Mouse (Mus musculus) forebrain, postnatal 0 days (tissue): ENCODE measurements around the gene Auts2. TPM values are rescaled to one million over a fixed set of nuclear protein-coding genes. Genes with fewer than 3 reads are reported as not detected.

Source experiments
- ATAC-seq: fragments of 200-750 bp; cut with Nextera tagmentation; 2 replicates; pipeline ENCODE4 v1.8.0; 2017; ENCODE audit warnings: mild to moderate bottlenecking, moderate library complexity
- DNase-seq: peaks from one replicate; pipeline ENCODE4 v3.0.0-alpha.2; 2015
- H3K27ac ChIP-seq: fragments of 300-500 bp; sonication (generic); 2 replicates; pipeline ENCODE4 v1.5.1; 2014; ENCODE audit warnings: low read depth, mild to moderate bottlenecking, antibody characterized with exemption, low read length, moderate library complexity, mixed read lengths
- H3K27me3 ChIP-seq: fragments of 300-500 bp; sonication (generic); 2 replicates; pipeline ENCODE4 v1.6.1; 2014; ENCODE audit warnings: mild to moderate bottlenecking, low read length, mixed read lengths; ENCODE audit not compliant: insufficient read depth
- H3K36me3 ChIP-seq: fragments of 300-500 bp; sonication (generic); 2 replicates; pipeline ENCODE4 v1.6.1; 2014; ENCODE audit warnings: mild to moderate bottlenecking, moderate library complexity; ENCODE audit not compliant: insufficient read depth
- H3K4me1 ChIP-seq: fragments of 300-500 bp; sonication (generic); 2 replicates; pipeline ENCODE4 v1.6.1; 2014; ENCODE audit warnings: antibody characterized with exemption; ENCODE audit not compliant: insufficient read depth
- H3K4me2 ChIP-seq: fragments of 300-500 bp; sonication (generic); 2 replicates; pipeline ENCODE4 v1.6.1; 2014; ENCODE audit warnings: low read depth, mild to moderate bottlenecking, moderate library complexity
- H3K4me3 ChIP-seq: fragments of 300-500 bp; sonication (generic); 2 replicates; pipeline ENCODE4 v1.5.1; 2014; ENCODE audit warnings: low read depth, low read length, mixed read lengths
- H3K9ac ChIP-seq: fragments of 300-500 bp; sonication (generic); 2 replicates; pipeline ENCODE4 v1.6.1; 2014; ENCODE audit warnings: mild to moderate bottlenecking
- H3K9me3 ChIP-seq: fragments of 300-500 bp; sonication (generic); 2 replicates; pipeline ENCODE4 v1.6.1; 2016; ENCODE audit warnings: low read length
- CTCF ChIP-seq: sonication (generic); IDR thresholded peaks from 2 replicates; pipeline ENCODE4 v1.5.1; 2016; ENCODE audit warnings: antibody characterized with exemption, control low read depth, low read depth
- WGBS: fragments of 180-500 bp; shearing (Covaris S2); extraction: QIAGEN DNeasy Blood & Tissue Kit; methylation state at CpG from one replicate; pipeline ENCODE4 v1.1.7; 2014; 5-methylcytosine and 5-hydroxymethylcytosine counted together
- polyA plus RNA-seq: library from polyadenylated mRNA; unstranded; fragments of >200 nt; fragmentation: Nextera tagmentation; extraction: Ambion mirVana; gene quantifications from 2 replicates; pipeline ENCODE4 v1.2.1, GENCODE M21; 2015
- total RNA-seq: library from RNA; depleted of rRNA; stranded (reverse); fragments of >200 nt; gene quantifications from 2 replicates; pipeline ENCODE4 v1.2.3, GENCODE M21; 2014

Auts2 gene
- total and polyA plus RNA-seq, 2 experiments from 2014 or later, result 40.9 to 66.2 TPM

- Histone ChIP-seq H3K36me3 (no peaks in the 10 kb centered on the region), H3K4me3 (no peak overlapping the region), H3K4me1 (peaks cover 10% of the 10 kb centered on the region; the same call in 1 of the 2 replicates), H3K4me2 (no peak overlapping the region), H3K27ac (no peak overlapping the region), H3K9ac (no peak overlapping the region), H3K9me3 (no peaks in the 10 kb centered on the region), H3K27me3 (no peaks in the 10 kb centered on the region)
- TF ChIP-seq CTCF, result no peak
- ATAC-seq (no peak), DNase-seq (no peak)
- 88% methylated on average over 6 of the region's 6 CpGs for WGBS
Measured at GRCm38 (mm10) chr5:131703729-131704128, 839.4 kb downstream of the Auts2 start.

- no peak overlapping the region for H3K4me3 ChIP-seq
- WGBS, result 68% methylated on average over 6 of the region's 6 CpGs
- TF ChIP-seq CTCF, result no peak
- no peaks in the 10 kb centered on the region for H3K9me3 ChIP-seq
- H3K4me1 ChIP-seq, result peaks cover 10% of the 10 kb centered on the region; the same call in 1 of the 2 replicates
- no peaks in the 10 kb centered on the region for H3K27me3 ChIP-seq
- no peak overlapping the region for H3K9ac ChIP-seq
- ATAC-seq (0 out of 2 replicates have a peak, but pooled peaks have one; percentile 33), DNase-seq (no peak)
- H3K4me2 ChIP-seq, result no peak overlapping the region
- no peaks in the 10 kb centered on the region for H3K36me3 ChIP-seq
- H3K27ac ChIP-seq, result no peak overlapping the region
Measured at GRCm38 (mm10) chr5:131702840-131703392, 840.2 kb downstream of the Auts2 start.

- no peaks in the 10 kb centered on the region for H3K9me3 ChIP-seq
- no peak overlapping the region for H3K27ac ChIP-seq
- H3K27me3 ChIP-seq, result no peaks in the 10 kb centered on the region
- ATAC-seq, result peak; percentile 51
- H3K9ac ChIP-seq, result no peak overlapping the region
- 83% methylated on average over 7 of the region's 7 CpGs for WGBS
- DNase-seq, result peak; percentile 62
- no peaks in the 10 kb centered on the region for H3K36me3 ChIP-seq
- no peak overlapping the region for H3K4me2 ChIP-seq
- H3K4me3 ChIP-seq, result no peak overlapping the region
- TF ChIP-seq CTCF, result 0 out of 2 replicates have a peak, but pooled peaks have one; percentile 4
- no peaks in the 10 kb centered on the region for H3K4me1 ChIP-seq
Measured at GRCm38 (mm10) chr5:131698900-131699299, 844.2 kb downstream of the Auts2 start.

- Histone ChIP-seq H3K36me3 (no peaks in the 10 kb centered on the region), H3K4me2 (no peak overlapping the region), H3K4me1 (no peaks in the 10 kb centered on the region), H3K27me3 (no peaks in the 10 kb centered on the region), H3K4me3 (no peak overlapping the region), H3K9ac (no peak overlapping the region), H3K9me3 (no peaks in the 10 kb centered on the region), H3K27ac (no peak overlapping the region)
- no peak for TF ChIP-seq CTCF
- DNase-seq (no peak), ATAC-seq (no peak)
- 79% methylated on average over 1 of the region's 1 CpGs for WGBS
Measured at GRCm38 (mm10) chr5:131690781-131691180, 852.4 kb downstream of the Auts2 start.

- H3K9me3 ChIP-seq, result no peaks in the 10 kb centered on the region
- no peak overlapping the region for H3K9ac ChIP-seq
- H3K4me1 ChIP-seq, result no peaks in the 10 kb centered on the region
- no peak overlapping the region for H3K27ac ChIP-seq
- no peak for TF ChIP-seq CTCF
- H3K36me3 ChIP-seq, result no peaks in the 10 kb centered on the region
- no peak overlapping the region for H3K4me2 ChIP-seq
- H3K27me3 ChIP-seq, result no peaks in the 10 kb centered on the region
- H3K4me3 ChIP-seq, result no peak overlapping the region
- ATAC-seq (no peak), DNase-seq (no peak)
- 53% methylated on average over 8 of the region's 8 CpGs for WGBS
Measured at GRCm38 (mm10) chr5:131686956-131687618, 856.1 kb downstream of the Auts2 start.

GRCm38 (mm10) chr5:131680127-131680845 lies 862.9 kb downstream of the Auts2 start:
- Histone ChIP-seq H3K27ac (no peak overlapping the region), H3K4me3 (no peak overlapping the region), H3K4me2 (no peak overlapping the region), H3K36me3 (no peaks in the 10 kb centered on the region), H3K27me3 (no peaks in the 10 kb centered on the region), H3K4me1 (0 out of 2 replicates have a peak, but pooled peaks cover 3% of the 10 kb centered on the region), H3K9me3 (no peaks in the 10 kb centered on the region), H3K9ac (no peak overlapping the region)
- 23% methylated on average over 12 of the region's 12 CpGs for WGBS
- DNase-seq (peak; percentile 34), ATAC-seq (peak; percentile 58)
- no peak for TF ChIP-seq CTCF

GRCm38 (mm10) chr5:131679523-131679922 lies 863.6 kb downstream of the Auts2 start:
- no peak for DNase-seq
- ATAC-seq, result no peak
- Histone ChIP-seq H3K9me3 (no peaks in the 10 kb centered on the region), H3K36me3 (no peaks in the 10 kb centered on the region), H3K4me1 (0 out of 2 replicates have a peak, but pooled peaks cover 3% of the 10 kb centered on the region), H3K9ac (no peak overlapping the region), H3K27ac (no peak overlapping the region), H3K4me3 (no peak overlapping the region), H3K4me2 (no peak overlapping the region), H3K27me3 (no peaks in the 10 kb centered on the region)
- 94% methylated on average over 1 of the region's 1 CpGs for WGBS
- TF ChIP-seq CTCF, result no peak
